Mouse (Mus musculus) kidney, postnatal 0 days (tissue): ENCODE measurements at regions not wholly inside any gene's neighbourhood (a gene's known extent, or its start where the extent isn't known, plus 50 kb on each side); places are given as distances from the start of the nearest gene placed in this dataset.

ENCODE experiments used
- ATAC-seq: fragments of 200-750 bp; cut with Nextera tagmentation; replicated peaks from 2 replicates; pipeline ENCODE4 v1.8.0; 2017; ENCODE audit warnings: low read depth, moderate number of reproducible peaks, moderate TSS enrichment, moderate library complexity; ENCODE audit not compliant: low FRiP score
- DNase-seq: peaks from one replicate; pipeline ENCODE4 v3.0.0-alpha.2; 2016; ENCODE audit warnings: low spot score
- H3K27ac ChIP-seq: fragments of 300-500 bp; sonication (generic); 2 replicates; pipeline ENCODE4 v1.5.1; 2014; ENCODE audit warnings: mild to moderate bottlenecking
- H3K27me3 ChIP-seq: fragments of 300-500 bp; sonication (generic); 2 replicates; pipeline ENCODE4 v1.6.1; 2014; ENCODE audit warnings: low read length, mixed read lengths; ENCODE audit not compliant: insufficient read depth
- H3K36me3 ChIP-seq: fragments of 300-500 bp; sonication (generic); 2 replicates; pipeline ENCODE4 v1.6.1; 2014; ENCODE audit warnings: low read length, mixed read lengths; ENCODE audit not compliant: insufficient read depth
- H3K4me1 ChIP-seq: fragments of 300-500 bp; sonication (generic); replicated peaks from 2 replicates; pipeline ENCODE4 v1.6.1; 2014; ENCODE audit warnings: antibody characterized with exemption, low read length, mixed read lengths; ENCODE audit not compliant: insufficient read depth
- H3K4me2 ChIP-seq: fragments of 300-500 bp; sonication (generic); 2 replicates; pipeline ENCODE4 v1.6.1; 2014; ENCODE audit warnings: mild to moderate bottlenecking, low read length, moderate library complexity, mixed read lengths
- H3K4me3 ChIP-seq: fragments of 300-500 bp; sonication (generic); replicated peaks from 2 replicates; pipeline ENCODE4 v1.5.1; 2014; ENCODE audit warnings: low read depth, low read length
- H3K9ac ChIP-seq: fragments of 300-500 bp; sonication (generic); 2 replicates; pipeline ENCODE4 v1.6.1; 2014; ENCODE audit warnings: low read depth, low read length
- H3K9me3 ChIP-seq: fragments of 300-500 bp; sonication (generic); replicated peaks from 2 replicates; pipeline ENCODE4 v1.6.1; 2016; ENCODE audit warnings: low read length, inconsistent platforms, mixed read lengths
- CTCF ChIP-seq: IDR thresholded peaks from 2 replicates; pipeline ENCODE4 v1.5.1; 2016; ENCODE audit warnings: antibody characterized with exemption, low read depth, mild to moderate bottlenecking, moderate library complexity
- WGBS: fragments of 180-500 bp; shearing (Covaris S2); extraction: QIAGEN DNeasy Blood & Tissue Kit; methylation state at CpG from one replicate; pipeline ENCODE4 v1.1.7; 2014; 5-methylcytosine and 5-hydroxymethylcytosine counted together

GRCm38 (mm10) chr10:23549207-23549606 is 198.6 kb upstream of the Eya4 start:
- Histone ChIP-seq H3K9me3 (no peaks in the 10 kb centered on the region), H3K4me2 (no peak overlapping the region), H3K4me3 (no peak overlapping the region), H3K27ac (no peak overlapping the region), H3K4me1 (no peaks in the 10 kb centered on the region), H3K9ac (no peak overlapping the region), H3K27me3 (no peaks in the 10 kb centered on the region), H3K36me3 (no peaks in the 10 kb centered on the region)
- ATAC-seq (no peak), DNase-seq (no peak)
- 28% methylated on average over 3 of the region's 3 CpGs for WGBS
- no peak for TF ChIP-seq CTCF

GRCm38 (mm10) chr10:23548322-23548721 is 197.7 kb upstream of the Eya4 start:
- Histone ChIP-seq H3K4me3 (no peak overlapping the region), H3K9me3 (no peaks in the 10 kb centered on the region), H3K27me3 (no peaks in the 10 kb centered on the region), H3K4me1 (no peaks in the 10 kb centered on the region), H3K36me3 (no peaks in the 10 kb centered on the region), H3K27ac (no peak overlapping the region), H3K4me2 (no peak overlapping the region), H3K9ac (no peak overlapping the region)
- no peak for TF ChIP-seq CTCF
- WGBS, result 86% methylated on average over 6 of the region's 6 CpGs
- DNase-seq (no peak), ATAC-seq (no peak)

GRCm38 (mm10) chr10:23542712-23543111 is 192.1 kb upstream of the Eya4 start:
- Histone ChIP-seq H3K36me3 (no peaks in the 10 kb centered on the region), H3K9me3 (no peaks in the 10 kb centered on the region), H3K27me3 (no peaks in the 10 kb centered on the region), H3K4me2 (no peak overlapping the region), H3K9ac (no peak overlapping the region), H3K4me3 (no peak overlapping the region), H3K27ac (no peak overlapping the region), H3K4me1 (no peaks in the 10 kb centered on the region)
- no peak for TF ChIP-seq CTCF
- WGBS, result 62% methylated on average over 11 of the region's 11 CpGs
- DNase-seq (no peak), ATAC-seq (no peak)

DNA sequence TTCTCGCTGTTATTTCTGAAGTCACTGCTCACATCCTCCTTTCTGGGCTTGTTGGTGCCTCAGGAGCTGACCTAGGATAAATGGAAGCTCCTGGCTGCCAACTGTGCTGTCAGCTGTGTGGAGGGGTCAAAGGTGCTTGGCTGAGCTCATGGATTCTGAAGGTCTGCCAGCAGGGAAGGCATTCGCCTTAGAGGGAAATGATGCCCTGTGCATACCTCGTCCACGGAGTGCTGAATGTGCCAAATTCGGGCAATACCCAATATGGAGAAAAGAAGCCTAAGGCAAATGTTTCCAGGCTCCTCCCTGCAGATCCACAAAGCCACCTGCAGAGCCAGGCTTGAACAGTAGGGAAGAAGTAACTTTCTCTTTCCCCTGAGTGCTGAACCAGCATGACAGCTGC is 191.3 kb upstream of the Eya4 start:
- no peaks in the 10 kb centered on the region for H3K27me3 ChIP-seq
- H3K9ac ChIP-seq, result no peak overlapping the region
- H3K4me1 ChIP-seq, result no peaks in the 10 kb centered on the region
- no peaks in the 10 kb centered on the region for H3K9me3 ChIP-seq
- no peak overlapping the region for H3K4me2 ChIP-seq
- no peak overlapping the region for H3K4me3 ChIP-seq
- no peaks in the 10 kb centered on the region for H3K36me3 ChIP-seq
- no peak overlapping the region for H3K27ac ChIP-seq
- ATAC-seq, result no peak
- TF ChIP-seq CTCF, result no peak
- 59% methylated on average over 5 of the region's 5 CpGs for WGBS
- no peak for DNase-seq

DNA sequence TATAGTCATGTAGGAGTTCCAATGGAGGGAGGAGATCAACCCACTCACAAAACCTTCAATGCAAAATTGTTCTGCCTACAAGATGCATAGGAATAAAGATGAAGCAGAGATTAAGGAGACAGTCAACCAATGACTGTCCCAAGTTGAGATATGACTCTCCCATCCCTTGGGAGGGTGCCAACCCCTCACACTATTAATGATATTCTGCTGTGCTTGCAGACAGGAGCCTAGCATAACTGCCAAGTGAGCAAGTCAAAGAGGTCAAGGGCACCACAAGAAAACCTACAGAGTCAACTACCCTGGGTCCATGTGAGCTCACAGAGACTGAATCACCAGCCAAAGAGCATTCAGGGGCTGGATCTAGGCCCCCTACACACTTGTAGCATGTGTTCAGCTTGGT is 184.1 kb upstream of the Eya4 start:
- Histone ChIP-seq H3K36me3 (no peaks in the 10 kb centered on the region), H3K27ac (no peak overlapping the region), H3K9me3 (no peaks in the 10 kb centered on the region), H3K27me3 (no peaks in the 10 kb centered on the region), H3K4me2 (no peak overlapping the region), H3K4me3 (no peak overlapping the region), H3K4me1 (no peaks in the 10 kb centered on the region), H3K9ac (no peak overlapping the region)
- DNase-seq (no peak), ATAC-seq (no peak)
- no peak for TF ChIP-seq CTCF

GRCm38 (mm10) chr10:23531964-23532758 is 181.6 kb upstream of the Eya4 start:
- no peak overlapping the region for H3K4me3 ChIP-seq
- no peaks in the 10 kb centered on the region for H3K36me3 ChIP-seq
- no peaks in the 10 kb centered on the region for H3K27me3 ChIP-seq
- no peaks in the 10 kb centered on the region for H3K4me1 ChIP-seq
- H3K9ac ChIP-seq, result no peak overlapping the region
- no peak for TF ChIP-seq CTCF
- peak; percentile 43 for DNase-seq
- no peaks in the 10 kb centered on the region for H3K9me3 ChIP-seq
- H3K27ac ChIP-seq, result no peak overlapping the region
- no peak for ATAC-seq
- 24% methylated on average over 17 of the region's 17 CpGs for WGBS
- peak overlapping the region; percentile 36 for H3K4me2 ChIP-seq

DNA sequence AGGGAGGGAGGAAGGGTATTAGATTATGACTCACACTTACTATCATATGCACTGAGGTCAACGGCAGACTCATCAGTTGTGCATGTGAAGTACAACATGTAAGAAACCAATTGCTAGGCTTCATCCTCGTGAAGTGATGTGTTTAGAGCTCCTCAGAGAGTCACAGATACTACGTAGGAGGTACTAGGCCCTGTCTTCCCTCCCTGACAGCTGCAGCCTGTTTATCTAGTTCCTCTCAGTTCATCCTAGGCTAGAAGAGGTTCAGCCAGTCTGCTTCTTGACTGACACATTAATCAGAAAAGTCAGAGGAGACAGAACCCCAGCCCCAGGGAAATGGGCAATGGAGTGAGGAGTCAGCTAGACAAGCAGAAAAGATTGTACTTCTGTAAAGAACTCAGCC is 180.1 kb upstream of the Eya4 start:
- Histone ChIP-seq H3K9ac (no peak overlapping the region), H3K4me1 (no peaks in the 10 kb centered on the region), H3K4me3 (no peak overlapping the region), H3K27ac (no peak overlapping the region), H3K9me3 (no peaks in the 10 kb centered on the region), H3K36me3 (no peaks in the 10 kb centered on the region), H3K27me3 (no peaks in the 10 kb centered on the region), H3K4me2 (no peak overlapping the region)
- ATAC-seq (no peak), DNase-seq (peak; percentile 17)
- TF ChIP-seq CTCF, result no peak
- 51% methylated on average over 3 of the region's 3 CpGs for WGBS
